Mouse (Mus musculus): ENCODE results near the gene Tbc1d1.
A peak's percentile ranks its signal among the peaks of the same experiment; 100 is the strongest.

Tbc1d1 gene

DNA sequence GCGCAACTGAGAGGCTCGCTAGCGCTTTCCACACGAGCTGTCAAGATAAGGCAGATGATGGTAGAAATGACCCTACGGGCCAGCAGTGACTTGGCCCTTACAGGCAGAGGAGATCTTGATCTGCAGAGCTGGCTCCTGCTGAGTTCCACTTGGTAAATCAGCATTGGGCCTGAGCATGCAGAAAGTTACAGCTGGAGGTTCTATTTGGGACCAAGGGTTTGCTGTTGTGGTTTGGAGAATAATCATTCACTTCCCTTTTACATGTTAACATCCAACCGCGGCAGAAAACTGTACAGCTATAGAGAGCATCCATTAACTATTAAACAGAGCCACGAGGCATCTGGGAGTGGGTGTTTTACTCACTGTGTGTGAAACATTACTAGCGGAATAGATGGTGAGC, 111.2 kb downstream of the Tbc1d1 start:
- no peak for DNase-seq (ENCODE audit: extremely low read depth, insufficient read length, low spot score)

DNA sequence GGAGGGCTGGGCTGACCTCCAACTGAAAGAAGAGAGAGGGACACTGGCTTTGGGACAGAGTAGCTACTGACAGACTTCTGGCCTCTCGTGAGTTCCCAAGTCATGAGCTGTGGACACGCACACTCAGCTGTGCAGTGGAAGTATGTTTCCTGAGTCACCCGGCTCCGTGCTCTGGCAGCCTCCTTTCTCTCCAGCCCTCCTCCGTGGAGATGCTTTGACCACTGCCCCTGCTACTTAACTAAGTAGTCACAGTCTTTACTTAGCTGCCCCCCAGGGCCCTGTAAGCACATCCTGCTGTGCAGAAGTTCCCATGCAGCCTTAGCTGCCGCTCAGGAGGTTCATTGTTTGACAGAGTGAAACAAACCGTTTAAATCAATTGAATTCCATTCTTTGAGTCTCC, 113.6 kb downstream of the Tbc1d1 start:
- DNase-seq (ENCODE audit: extremely low read depth, insufficient read length, low spot score), result no peak

DNA sequence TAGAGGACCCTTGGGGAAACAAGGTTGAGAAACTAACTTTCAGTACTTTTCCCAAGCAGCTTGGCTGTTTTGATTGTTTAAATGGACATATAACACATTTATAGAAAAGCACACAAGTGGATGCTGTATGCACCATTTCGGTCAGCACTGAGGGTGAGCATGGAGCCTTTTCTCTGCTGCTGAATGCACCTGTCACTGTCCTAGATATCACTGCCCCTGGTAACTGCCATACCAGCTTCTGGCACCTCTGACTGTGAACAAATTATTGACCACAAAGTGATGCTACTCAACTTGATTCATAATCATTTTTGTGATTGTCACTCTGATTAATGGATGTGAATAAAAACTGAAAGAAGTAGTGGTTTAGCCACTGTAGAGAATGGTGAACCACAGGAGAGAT, 117.4 kb downstream of the Tbc1d1 start:
- no peak for DNase-seq (ENCODE audit: extremely low read depth, insufficient read length, low spot score)

DNA sequence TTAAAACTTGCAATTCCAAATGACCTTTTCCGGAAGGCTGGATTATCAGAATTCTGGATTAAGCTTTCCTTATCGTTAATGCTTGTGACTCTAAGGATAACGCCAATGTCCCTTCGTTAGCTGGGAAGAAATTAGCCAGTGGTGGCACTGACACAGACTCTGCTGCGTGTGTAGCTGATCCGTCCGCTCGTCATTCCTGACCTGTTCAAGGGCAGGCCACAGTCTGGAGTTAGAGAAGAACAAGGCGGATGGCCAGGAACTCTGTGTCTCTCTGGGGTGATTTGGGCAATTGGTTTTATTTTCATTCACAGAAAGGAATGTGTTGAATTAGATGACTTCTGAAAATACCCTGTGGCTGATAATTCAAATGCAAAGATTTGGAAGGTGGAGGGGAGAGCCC, 118.2 kb downstream of the Tbc1d1 start:
- no peak for DNase-seq (ENCODE audit: extremely low read depth, insufficient read length, low spot score)

DNA sequence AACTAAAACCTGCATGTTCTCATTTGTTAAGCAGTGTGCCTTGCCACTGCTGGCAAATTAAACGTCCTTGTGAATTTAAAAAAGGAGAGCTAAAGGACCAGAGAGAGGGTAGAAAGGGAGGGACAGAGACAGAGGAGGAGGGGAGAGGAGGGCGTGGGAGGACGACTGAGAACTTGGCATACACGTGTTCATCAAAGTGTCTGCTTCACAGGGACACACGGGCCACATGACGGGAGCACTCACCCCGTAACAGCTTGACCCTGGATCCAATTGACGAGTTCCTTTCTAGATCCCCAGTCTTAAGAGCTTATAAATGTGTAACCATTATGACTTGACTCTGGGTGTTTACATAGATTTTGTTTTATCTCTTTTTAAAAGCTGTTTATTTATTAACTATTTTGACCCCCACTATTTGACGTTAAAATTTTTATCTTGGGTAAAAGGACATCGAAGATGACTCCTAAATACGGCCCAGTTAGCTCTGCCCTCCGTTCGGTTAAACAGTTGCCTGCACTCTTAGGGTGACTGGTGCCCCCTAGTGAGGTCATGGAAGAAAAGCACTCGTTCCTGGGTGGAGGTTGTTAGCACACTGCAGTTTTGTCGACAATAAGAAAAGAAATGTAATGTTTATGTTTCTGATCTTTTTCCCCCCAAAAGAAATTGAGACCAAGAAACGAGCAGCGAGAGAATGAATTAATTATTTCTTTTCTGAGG, 118.8 kb downstream of the Tbc1d1 start:
- no peak for DNase-seq (ENCODE audit: extremely low read depth, insufficient read length, low spot score)

DNA sequence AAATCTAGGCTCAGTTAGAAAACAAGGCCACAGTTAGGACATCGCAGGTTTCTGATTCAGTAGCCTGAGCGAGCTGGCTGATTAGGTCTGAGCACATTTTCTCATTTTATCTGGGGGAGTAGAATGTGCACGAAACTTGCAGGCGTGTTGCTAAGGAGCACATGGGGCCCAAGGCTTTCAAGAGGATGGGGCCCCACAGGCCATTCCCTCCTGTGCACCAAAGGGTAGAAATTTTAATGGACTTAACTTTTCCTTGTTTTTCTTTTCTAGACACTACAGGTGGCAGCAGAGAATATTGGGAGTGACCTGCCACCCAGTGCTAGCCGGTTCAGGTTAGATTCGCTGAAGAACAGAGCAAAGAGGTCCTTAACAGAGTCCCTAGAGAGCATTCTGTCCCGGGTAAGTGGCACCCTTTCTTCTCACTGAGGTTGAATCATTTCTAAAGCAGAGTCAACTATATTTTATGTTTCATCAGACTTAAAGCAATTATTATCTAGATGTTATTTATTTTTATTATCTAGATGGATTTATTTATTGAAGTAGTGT, 121.6 kb downstream of the Tbc1d1 start:
- DNase-seq (ENCODE audit: extremely low read depth, insufficient read length, low spot score), result no peak

DNA sequence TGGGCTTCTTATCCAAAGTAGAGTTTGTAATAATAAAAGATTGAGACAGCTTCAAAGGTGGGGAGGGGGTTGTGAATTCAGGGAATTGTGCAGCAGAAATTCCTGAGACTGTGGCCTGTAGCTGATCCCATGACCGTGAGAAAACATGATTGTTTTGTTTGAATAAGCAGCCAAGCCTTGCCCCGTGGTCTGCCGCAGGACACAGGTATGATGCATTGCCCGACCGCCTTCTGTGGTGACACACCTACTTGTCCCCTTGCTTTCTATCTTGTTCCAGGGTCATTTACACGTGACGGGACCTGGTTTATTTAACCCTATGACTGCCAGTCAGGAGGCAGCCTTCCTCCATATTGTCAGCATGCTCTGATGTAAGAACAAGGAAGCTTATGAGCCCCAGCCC, 123.6 kb downstream of the Tbc1d1 start:
- DNase-seq (ENCODE audit: extremely low read depth, insufficient read length, low spot score), result peak; percentile 32

DNA sequence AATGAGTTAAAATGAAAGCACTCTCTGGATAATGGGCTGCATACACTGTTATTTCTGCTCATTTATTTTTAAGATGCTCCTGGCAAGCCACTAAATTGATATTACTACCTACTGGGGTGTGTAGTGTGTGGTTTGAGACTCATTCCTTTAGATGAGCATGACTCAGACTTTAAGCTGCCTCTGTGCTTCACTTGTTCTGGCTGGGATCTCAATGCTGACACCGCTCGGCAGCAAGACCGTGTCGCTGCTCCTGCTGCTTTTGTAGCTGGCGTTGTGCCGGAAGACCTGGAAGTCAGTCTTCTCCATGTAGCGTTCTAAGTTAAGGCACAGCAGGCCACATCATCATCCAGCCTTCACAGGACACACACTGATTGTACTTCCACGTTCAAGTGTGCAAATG, 124.1 kb downstream of the Tbc1d1 start:
- peak; percentile 65 for DNase-seq (ENCODE audit: extremely low read depth, insufficient read length, low spot score)

DNA sequence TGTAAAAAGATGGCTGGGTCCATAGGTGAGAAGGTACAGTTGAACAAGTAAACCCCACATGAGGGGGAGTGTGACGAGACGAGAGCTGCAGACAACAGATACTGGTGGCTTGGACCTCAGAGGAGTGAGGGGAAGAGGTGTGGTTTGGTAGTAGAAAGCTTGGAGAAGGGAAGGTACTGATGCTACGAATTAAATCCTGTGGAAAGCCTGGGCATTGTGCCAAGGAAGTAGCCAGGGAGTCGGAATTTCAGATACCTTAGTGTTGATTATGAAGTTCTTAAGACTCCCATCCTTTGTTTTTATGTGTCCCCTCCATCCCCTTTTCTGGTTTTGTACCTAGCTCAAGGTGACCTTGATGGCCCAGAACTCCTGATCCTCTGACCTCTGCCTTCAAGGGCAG, 124.5 kb downstream of the Tbc1d1 start:
- DNase-seq (ENCODE audit: extremely low read depth, insufficient read length, low spot score), result no peak

DNA sequence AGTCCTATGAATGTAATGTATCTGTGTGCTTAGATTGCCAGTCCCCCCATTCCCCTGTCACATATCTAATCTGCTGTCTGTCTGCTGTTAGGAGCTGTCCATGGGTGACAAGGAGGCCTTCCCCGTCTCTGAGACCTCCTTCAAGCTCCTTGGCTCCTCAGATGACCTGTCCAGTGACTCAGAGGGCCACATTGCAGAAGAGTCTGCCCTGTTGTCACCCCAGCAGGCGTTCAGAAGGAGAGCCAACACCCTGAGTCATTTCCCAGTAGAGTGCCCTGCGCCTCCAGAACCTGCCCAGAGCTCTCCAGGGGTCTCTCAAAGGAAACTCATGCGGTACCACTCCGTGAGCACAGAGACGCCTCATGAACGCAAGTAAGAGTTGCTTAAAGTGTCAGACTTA, 125.6 kb downstream of the Tbc1d1 start:
- DNase-seq (ENCODE audit: extremely low read depth, insufficient read length, low spot score), result peak; percentile 58

DNA sequence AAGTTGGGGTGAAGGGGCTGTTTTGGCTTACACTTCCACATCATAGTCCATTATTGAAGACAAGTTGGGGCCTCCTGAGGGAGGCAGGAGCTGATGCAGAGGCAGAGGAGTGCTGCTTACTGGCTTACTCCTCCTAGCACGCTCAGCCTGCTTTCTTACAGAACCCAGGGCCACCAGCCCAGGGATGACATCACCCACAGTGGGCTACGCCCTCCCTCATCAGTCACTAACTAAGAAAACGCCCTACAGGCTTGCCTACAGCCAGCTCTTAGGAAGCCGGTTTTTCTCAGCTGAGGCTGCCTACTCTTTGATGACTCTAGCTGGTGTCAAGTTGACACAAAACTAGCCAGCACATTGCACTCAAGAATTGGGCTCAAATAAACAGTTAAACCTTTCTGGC, 126.5 kb downstream of the Tbc1d1 start:
- peak; percentile 41 for DNase-seq (ENCODE audit: extremely low read depth, insufficient read length, low spot score)

DNA sequence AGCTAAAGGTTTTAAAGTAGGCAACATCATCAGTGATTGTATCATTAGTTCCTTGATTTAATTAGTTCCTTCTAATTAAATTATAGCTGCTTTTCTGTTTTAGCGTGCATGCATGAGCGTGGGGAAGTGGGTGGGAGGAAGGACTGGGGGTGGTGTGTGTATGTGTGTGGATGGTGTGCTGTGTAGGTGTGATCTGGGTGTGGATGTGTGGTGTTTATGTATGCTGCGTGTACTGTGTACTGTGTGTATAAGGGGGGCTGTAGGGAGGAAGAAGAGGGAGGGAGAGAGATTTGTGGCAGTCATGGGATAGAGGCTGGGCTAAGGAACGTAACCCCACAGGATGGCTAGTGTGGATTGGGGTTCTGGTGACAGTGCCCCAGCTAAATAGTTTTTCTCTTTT, 129.2 kb downstream of the Tbc1d1 start:
- no peak for DNase-seq (ENCODE audit: extremely low read depth, insufficient read length, low spot score)

DNA sequence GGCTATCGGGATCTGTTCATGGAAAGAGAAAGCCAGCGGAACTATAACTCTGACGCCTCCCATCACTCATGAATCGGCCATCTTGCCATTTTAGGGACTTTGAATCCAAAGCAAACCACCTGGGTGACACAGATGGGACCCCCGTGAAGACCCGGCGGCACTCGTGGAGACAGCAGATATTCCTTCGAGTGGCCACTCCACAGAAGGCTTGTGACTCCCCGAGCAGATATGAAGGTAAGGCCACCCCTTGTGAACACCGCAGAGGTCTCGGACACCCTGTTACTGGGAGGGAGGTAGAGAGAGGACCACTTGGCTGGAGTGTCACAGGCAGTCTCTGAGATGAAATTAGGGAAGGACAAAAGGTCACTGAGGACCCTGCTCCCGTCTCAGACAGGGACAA, 129.7 kb downstream of the Tbc1d1 start:
- no peak for DNase-seq (ENCODE audit: extremely low read depth, insufficient read length, low spot score)

DNA sequence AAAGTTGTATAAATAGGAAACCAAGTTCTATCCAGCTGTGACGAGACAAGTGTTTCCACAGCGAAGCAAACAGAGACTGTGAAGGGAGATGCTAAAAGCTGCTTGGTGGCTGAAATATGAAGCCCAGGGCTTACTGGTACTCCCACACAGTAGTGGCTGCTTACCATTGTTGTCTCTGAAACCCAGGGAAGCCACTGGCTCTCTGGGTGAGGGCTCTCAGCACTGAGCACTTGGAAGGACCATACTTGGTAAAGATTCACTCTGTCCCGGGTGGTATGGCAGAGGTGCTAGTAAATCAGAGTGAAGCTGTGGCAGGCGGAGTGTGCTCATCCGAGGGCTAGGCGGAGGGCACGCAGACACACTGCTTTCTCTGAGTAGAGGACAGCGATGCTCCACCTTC, 131.2 kb downstream of the Tbc1d1 start:
- DNase-seq (ENCODE audit: extremely low read depth, insufficient read length, low spot score), result no peak

DNA sequence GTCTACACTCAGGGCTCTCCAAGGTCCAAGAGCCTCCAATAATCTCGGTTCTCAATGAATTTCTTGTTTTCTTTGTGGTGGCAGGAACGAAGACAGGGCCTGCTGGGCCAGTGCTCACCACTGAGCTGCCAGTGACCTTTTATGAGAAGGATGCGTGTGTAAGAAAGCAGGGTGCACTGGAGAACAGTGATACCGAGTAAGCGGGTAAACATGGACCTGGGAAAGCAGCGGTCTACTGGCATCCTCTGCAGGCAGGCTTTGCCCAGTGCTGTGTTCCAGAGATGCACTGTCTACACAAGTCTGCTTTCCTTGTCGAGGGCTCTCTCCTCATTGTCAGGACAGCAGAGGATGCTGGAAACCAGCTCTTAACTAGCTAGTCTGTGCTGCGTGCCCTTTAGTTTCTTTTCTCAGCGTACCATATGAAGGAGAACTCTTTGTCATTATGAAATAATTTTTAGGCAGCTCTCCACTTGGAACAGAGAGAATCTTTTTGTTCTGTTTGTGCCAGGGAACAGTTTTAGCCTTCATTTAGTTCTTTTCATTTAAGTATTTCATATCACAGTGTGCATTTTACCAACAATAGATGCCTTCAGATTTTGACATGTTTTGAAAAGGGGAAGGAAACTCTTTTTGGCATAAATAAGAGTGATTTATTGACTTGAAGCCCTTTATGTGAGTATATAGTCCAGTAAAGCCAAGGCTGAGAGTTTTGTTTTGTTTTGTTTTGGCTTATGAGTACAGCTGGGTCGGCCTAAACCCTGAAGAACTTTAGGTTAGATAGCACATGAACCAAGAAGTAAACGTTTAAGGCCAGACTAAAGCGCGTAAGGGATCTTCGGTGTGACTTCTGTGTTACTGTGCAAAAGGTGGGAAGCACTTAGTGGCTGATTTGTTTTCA, 132.2 kb downstream of the Tbc1d1 start:
- DNase-seq (ENCODE audit: extremely low read depth, insufficient read length, low spot score), result no peak

DNA sequence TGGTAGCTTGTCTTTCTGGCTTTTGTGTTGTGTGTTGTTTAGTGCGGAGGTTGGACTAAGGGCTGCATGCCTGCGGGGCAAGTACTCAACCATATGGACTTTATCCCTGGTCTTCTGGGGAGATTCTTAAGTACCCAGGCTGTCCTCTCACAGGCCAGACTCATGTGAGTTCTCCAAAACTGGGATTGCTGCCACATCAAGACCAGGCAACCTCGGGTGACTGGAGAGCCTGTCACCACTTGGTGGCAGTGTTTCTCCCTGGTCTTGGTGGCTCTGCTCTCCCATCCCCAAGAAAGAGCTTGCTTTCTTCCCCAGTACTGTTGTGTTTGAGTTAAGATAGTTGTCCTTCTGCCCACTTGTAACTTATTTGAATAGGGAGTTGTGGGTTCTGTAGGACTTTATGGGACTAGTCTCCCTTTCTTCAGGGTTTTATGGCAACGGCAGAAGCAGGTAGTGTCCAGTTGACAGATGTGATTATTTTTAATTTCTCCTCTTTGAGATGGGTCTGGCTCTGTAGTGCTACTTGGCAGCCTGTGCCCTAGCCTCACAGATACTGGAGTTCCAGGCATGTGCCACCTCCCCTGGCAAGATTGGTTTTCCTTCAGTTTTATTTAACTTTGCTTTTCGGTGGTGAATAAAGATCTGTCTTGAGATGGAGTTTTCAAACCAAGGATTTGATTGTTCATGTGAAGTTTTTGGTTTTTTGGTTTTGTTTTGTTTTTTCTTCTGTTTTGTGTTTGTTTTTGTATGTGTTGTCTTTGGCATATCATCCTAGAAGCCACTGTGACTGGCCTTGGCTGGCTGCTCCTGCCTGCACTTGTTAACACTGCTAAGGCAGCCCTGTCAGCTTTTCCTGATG, 133.3 kb downstream of the Tbc1d1 start:
- DNase-seq (ENCODE audit: extremely low read depth, insufficient read length, low spot score), result peak; percentile 60

DNA sequence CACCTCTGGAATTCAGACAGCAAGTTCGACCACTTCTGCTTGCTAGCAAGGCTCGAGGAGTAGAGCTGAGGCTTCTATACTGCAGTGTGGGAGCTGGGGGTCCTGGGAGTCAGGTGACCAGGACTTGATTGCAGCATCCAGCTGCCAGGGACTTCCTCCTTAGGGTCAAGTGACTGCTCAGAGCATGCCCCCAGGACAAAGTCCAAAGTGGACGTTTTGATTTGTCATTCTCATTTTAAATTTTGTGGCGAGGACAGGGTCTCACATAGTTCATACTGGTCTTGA, 133.9 kb downstream of the Tbc1d1 start:
- DNase-seq (ENCODE audit: extremely low read depth, insufficient read length, low spot score), result no peak

DNA sequence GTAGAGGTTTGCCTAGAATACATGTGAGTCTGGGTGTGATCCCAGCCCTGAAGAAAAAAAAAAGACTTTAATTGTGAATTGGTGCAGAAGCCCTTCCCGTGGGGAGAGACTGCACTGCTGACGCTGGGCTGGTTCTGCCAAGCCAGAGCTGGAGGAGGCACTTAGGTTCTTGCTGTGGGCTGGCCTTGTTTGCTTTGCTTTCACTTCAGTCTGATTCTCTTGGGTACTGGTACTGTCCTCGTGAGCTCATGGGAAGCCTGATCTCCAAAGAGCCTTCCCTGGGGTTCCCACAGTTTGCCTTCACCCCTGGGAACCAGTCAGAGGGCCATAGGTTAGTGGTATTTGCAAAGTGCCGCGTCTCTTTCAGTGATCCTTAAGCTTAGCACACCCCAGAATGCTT, 135.6 kb downstream of the Tbc1d1 start:
- DNase-seq (ENCODE audit: extremely low read depth, insufficient read length, low spot score), result no peak

DNA sequence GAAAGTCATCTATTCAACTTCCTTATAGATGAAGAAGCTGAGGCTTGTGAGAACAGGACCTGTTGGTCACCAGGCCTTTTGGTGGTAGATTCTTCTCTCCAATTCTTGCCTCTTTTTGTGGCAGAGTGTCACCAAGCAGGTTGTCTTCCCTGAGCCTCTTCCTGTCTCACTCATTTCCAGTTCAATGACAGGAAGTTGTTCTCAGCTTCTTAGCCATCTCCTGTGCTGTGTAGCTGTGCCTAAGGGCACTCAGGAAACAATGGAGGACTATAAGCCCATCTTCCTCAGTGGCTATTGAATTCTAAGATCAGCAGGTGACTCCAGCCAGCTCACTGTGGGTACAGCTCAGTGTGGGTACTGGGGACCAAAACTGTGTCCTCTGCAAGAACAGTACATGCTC, 139.5 kb downstream of the Tbc1d1 start:
- no peak for DNase-seq (ENCODE audit: extremely low read depth, insufficient read length, low spot score)

DNA sequence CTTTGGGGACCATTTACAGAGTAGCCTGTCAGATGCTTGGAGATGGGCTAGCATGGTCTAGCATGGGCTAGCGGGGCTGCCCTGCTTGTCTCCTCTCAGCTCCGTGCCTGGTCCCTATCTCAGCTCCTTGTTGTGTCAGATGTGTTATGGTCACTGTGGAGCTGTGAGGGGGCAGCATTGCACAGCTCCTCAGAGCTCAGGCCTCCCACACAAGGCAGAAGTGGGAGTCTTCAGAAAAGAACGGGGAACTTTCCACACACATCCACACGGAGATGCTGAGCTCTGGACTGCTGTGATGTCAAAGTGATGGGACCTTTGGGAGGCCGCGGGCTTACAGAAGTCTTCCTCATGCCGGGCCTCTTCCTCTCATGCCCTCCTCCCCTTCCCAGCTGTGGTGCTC, 140.2 kb downstream of the Tbc1d1 start:
- no peak for DNase-seq (ENCODE audit: extremely low read depth, insufficient read length, low spot score)

DNA sequence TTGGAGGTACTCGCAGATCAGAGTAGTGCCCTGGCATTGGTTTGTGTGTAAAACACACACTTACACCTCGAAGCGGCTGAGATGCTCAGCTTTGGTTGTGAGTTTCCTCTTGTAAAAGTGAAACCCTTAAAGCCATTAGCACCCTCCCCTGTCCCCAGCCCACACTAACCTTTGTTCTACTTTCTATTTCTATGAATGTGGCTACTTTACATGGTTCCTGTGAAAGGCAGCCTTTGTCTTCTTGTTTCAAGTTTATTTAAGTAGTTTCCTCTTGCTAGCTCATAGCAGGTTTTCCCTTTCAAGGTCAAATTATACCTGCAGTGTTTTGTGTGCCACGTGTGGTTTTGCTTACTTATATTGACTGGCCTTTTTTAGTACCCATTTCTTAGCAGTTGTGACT, 141.0 kb downstream of the Tbc1d1 start:
- no peak for DNase-seq (ENCODE audit: extremely low read depth, insufficient read length, low spot score)

All from 3134 (cell line).